Mouse (Mus musculus): ENCODE measurements around the gene Kctd20. TPM values are rescaled to one million over a fixed set of nuclear protein-coding genes. Genes with fewer than 3 reads are reported as not detected.

Gene Kctd20
- polyA plus RNA-seq, 1 experiment: 75.8 TPM

GRCm38 (mm10) chr17:28953251-28953650 is 1.5 kb downstream of the Kctd20 start:
- no peak for TF ChIP-seq CTCF (IDR thresholded peaks at IDR 0.05; ENCODE audit: borderline replicate concordance, extremely low read depth, insufficient read depth, insufficient read length)
- TF ChIP-seq POLR2A (IDR thresholded peaks at IDR 0.05; ENCODE audit: borderline replicate concordance, extremely low read depth, insufficient read depth, insufficient read length, poor library complexity, severe bottlenecking): no peak
- peak; percentile 24 for DNase-seq (ENCODE audit: low read depth)

- DNase-seq (ENCODE audit: low read depth): no peak
- TF ChIP-seq CTCF (IDR thresholded peaks at IDR 0.05; ENCODE audit: borderline replicate concordance, extremely low read depth, insufficient read depth, insufficient read length) (no peak), POLR2A (IDR thresholded peaks at IDR 0.05; ENCODE audit: borderline replicate concordance, extremely low read depth, insufficient read depth, insufficient read length, poor library complexity, severe bottlenecking) (no peak)
These were observed 2.7 kb downstream of the Kctd20 start for GRCm38 (mm10) chr17:28954416-28954815.

- no peak for TF ChIP-seq POLR2A (IDR thresholded peaks at IDR 0.05; ENCODE audit: borderline replicate concordance, extremely low read depth, insufficient read depth, insufficient read length, poor library complexity, severe bottlenecking)
- no peak for TF ChIP-seq CTCF (IDR thresholded peaks at IDR 0.05; ENCODE audit: borderline replicate concordance, extremely low read depth, insufficient read depth, insufficient read length)
- no peak for DNase-seq (ENCODE audit: low read depth)
These were observed 8.8 kb downstream of the Kctd20 start for GRCm38 (mm10) chr17:28960597-28960996.

- no peak for TF ChIP-seq CTCF (IDR thresholded peaks at IDR 0.05; ENCODE audit: borderline replicate concordance, extremely low read depth, insufficient read depth, insufficient read length)
- TF ChIP-seq POLR2A (IDR thresholded peaks at IDR 0.05; ENCODE audit: borderline replicate concordance, extremely low read depth, insufficient read depth, insufficient read length, poor library complexity, severe bottlenecking): no peak
- DNase-seq (ENCODE audit: low read depth): no peak
These were observed 9.8 kb downstream of the Kctd20 start for GRCm38 (mm10) chr17:28961596-28961995.

- no peak for DNase-seq (ENCODE audit: low read depth)
- TF ChIP-seq CTCF (IDR thresholded peaks at IDR 0.05; ENCODE audit: borderline replicate concordance, extremely low read depth, insufficient read depth, insufficient read length) (no peak), POLR2A (IDR thresholded peaks at IDR 0.05; ENCODE audit: borderline replicate concordance, extremely low read depth, insufficient read depth, insufficient read length, poor library complexity, severe bottlenecking) (no peak)
These were observed 15.4 kb downstream of the Kctd20 start for GRCm38 (mm10) chr17:28967021-28967610.

- TF ChIP-seq CTCF (IDR thresholded peaks at IDR 0.05; ENCODE audit: borderline replicate concordance, extremely low read depth, insufficient read depth, insufficient read length) (no peak), POLR2A (IDR thresholded peaks at IDR 0.05; ENCODE audit: borderline replicate concordance, extremely low read depth, insufficient read depth, insufficient read length, poor library complexity, severe bottlenecking) (no peak)
- no peak for DNase-seq (ENCODE audit: low read depth)
These were observed 18.4 kb downstream of the Kctd20 start for GRCm38 (mm10) chr17:28970122-28970521.

GRCm38 (mm10) chr17:28979091-28979490 is 27.3 kb downstream of the Kctd20 start:
- no peak for DNase-seq (ENCODE audit: low read depth)
- no peak for TF ChIP-seq CTCF (IDR thresholded peaks at IDR 0.05; ENCODE audit: borderline replicate concordance, extremely low read depth, insufficient read depth, insufficient read length)
- TF ChIP-seq POLR2A (IDR thresholded peaks at IDR 0.05; ENCODE audit: borderline replicate concordance, extremely low read depth, insufficient read depth, insufficient read length, poor library complexity, severe bottlenecking): no peak

GRCm38 (mm10) chr17:28981081-28981480 is 29.3 kb downstream of the Kctd20 start:
- peak; percentile 25 for DNase-seq (ENCODE audit: low read depth)
- TF ChIP-seq CTCF (IDR thresholded peaks at IDR 0.05; ENCODE audit: borderline replicate concordance, extremely low read depth, insufficient read depth, insufficient read length) (no peak), POLR2A (IDR thresholded peaks at IDR 0.05; ENCODE audit: borderline replicate concordance, extremely low read depth, insufficient read depth, insufficient read length, poor library complexity, severe bottlenecking) (no peak)

GRCm38 (mm10) chr17:28982591-28982990 is 30.8 kb downstream of the Kctd20 start:
- no peak for DNase-seq (ENCODE audit: low read depth)
- no peak for TF ChIP-seq CTCF (IDR thresholded peaks at IDR 0.05; ENCODE audit: borderline replicate concordance, extremely low read depth, insufficient read depth, insufficient read length)

GRCm38 (mm10) chr17:28984724-28985420 is 33.1 kb downstream of the Kctd20 start:
- TF ChIP-seq POLR2A (IDR thresholded peaks at IDR 0.05; ENCODE audit: borderline replicate concordance, extremely low read depth, insufficient read depth, insufficient read length, poor library complexity, severe bottlenecking) (no peak), CTCF (IDR thresholded peaks at IDR 0.05; ENCODE audit: borderline replicate concordance, extremely low read depth, insufficient read depth, insufficient read length) (no peak)
- no peak for DNase-seq (ENCODE audit: low read depth)

- TF ChIP-seq POLR2A (IDR thresholded peaks at IDR 0.05; ENCODE audit: borderline replicate concordance, extremely low read depth, insufficient read depth, insufficient read length, poor library complexity, severe bottlenecking): no peak
- peak; percentile 48; the same call in 1 of the 2 replicates for TF ChIP-seq CTCF (IDR thresholded peaks at IDR 0.05; ENCODE audit: borderline replicate concordance, extremely low read depth, insufficient read depth, insufficient read length)
- no peak for DNase-seq (ENCODE audit: low read depth)
These were observed 35.1 kb downstream of the Kctd20 start for GRCm38 (mm10) chr17:28986833-28987232.

GRCm38 (mm10) chr17:28987713-28988112 is 36.0 kb downstream of the Kctd20 start:
- peak; percentile 67 for DNase-seq (ENCODE audit: low read depth)
- TF ChIP-seq POLR2A (IDR thresholded peaks at IDR 0.05; ENCODE audit: borderline replicate concordance, extremely low read depth, insufficient read depth, insufficient read length, poor library complexity, severe bottlenecking) (no peak), CTCF (IDR thresholded peaks at IDR 0.05; ENCODE audit: borderline replicate concordance, extremely low read depth, insufficient read depth, insufficient read length) (peak; percentile 69; the same call in 1 of the 2 replicates)

Measured in brain, embryonic 14.5 days (tissue).